Mouse (Mus musculus): ENCODE measurements around the gene Cdk5r1. TPM values are rescaled to one million over a fixed set of nuclear protein-coding genes. Genes with fewer than 3 reads are reported as not detected.

Cdk5r1 gene
- polyA plus RNA-seq, 1 experiment: not detected

GRCm38 (mm10) chr11:80489882-80490196 is 13.0 kb downstream of the Cdk5r1 start:
- Histone ChIP-seq H3K27ac (replicated peaks; ENCODE audit: low read depth, low read length) (no peak overlapping the region), H3K4me3 (ENCODE audit: insufficient read depth, low read depth, low read length) (no peak overlapping the region), H3K4me1 (ENCODE audit: control insufficient read depth, insufficient read depth, insufficient read length, low read length) (no peaks in the 10 kb centered on the region)

GRCm38 (mm10) chr11:80490831-80491230 is 14.0 kb downstream of the Cdk5r1 start:
- H3K27ac ChIP-seq (replicated peaks; ENCODE audit: low read depth, low read length): no peak overlapping the region
- no peak overlapping the region for H3K4me3 ChIP-seq (ENCODE audit: insufficient read depth, low read depth, low read length)
- H3K4me1 ChIP-seq (ENCODE audit: control insufficient read depth, insufficient read depth, insufficient read length, low read length): no peaks in the 10 kb centered on the region

- H3K4me3 ChIP-seq (ENCODE audit: insufficient read depth, low read depth, low read length): no peak overlapping the region
- H3K27ac ChIP-seq (replicated peaks; ENCODE audit: low read depth, low read length): no peak overlapping the region
- no peaks in the 10 kb centered on the region for H3K4me1 ChIP-seq (ENCODE audit: control insufficient read depth, insufficient read depth, insufficient read length, low read length)
Measured at GRCm38 (mm10) chr11:80493186-80493585, 16.4 kb downstream of the Cdk5r1 start.

- Histone ChIP-seq H3K4me3 (ENCODE audit: insufficient read depth, low read depth, low read length) (no peak overlapping the region), H3K4me1 (ENCODE audit: control insufficient read depth, insufficient read depth, insufficient read length, low read length) (no peaks in the 10 kb centered on the region), H3K27ac (replicated peaks; ENCODE audit: low read depth, low read length) (no peak overlapping the region)
Measured at GRCm38 (mm10) chr11:80494852-80495251, 18.0 kb downstream of the Cdk5r1 start.

GRCm38 (mm10) chr11:80495972-80496371 is 19.1 kb downstream of the Cdk5r1 start:
- no peak overlapping the region for H3K4me3 ChIP-seq (ENCODE audit: insufficient read depth, low read depth, low read length)
- no peak overlapping the region for H3K27ac ChIP-seq (replicated peaks; ENCODE audit: low read depth, low read length)
- H3K4me1 ChIP-seq (ENCODE audit: control insufficient read depth, insufficient read depth, insufficient read length, low read length): no peaks in the 10 kb centered on the region

GRCm38 (mm10) chr11:80496640-80497039 is 19.8 kb downstream of the Cdk5r1 start:
- no peak overlapping the region for H3K4me3 ChIP-seq (ENCODE audit: insufficient read depth, low read depth, low read length)
- H3K27ac ChIP-seq (replicated peaks; ENCODE audit: low read depth, low read length): no peak overlapping the region
- no peaks in the 10 kb centered on the region for H3K4me1 ChIP-seq (ENCODE audit: control insufficient read depth, insufficient read depth, insufficient read length, low read length)

GRCm38 (mm10) chr11:80497225-80497919 is 20.5 kb downstream of the Cdk5r1 start:
- no peaks in the 10 kb centered on the region for H3K4me1 ChIP-seq (ENCODE audit: control insufficient read depth, insufficient read depth, insufficient read length, low read length)
- no peak overlapping the region for H3K4me3 ChIP-seq (ENCODE audit: insufficient read depth, low read depth, low read length)

GRCm38 (mm10) chr11:80498328-80499070 is 21.7 kb downstream of the Cdk5r1 start:
- no peak overlapping the region for H3K4me3 ChIP-seq (ENCODE audit: insufficient read depth, low read depth, low read length)
- H3K27ac ChIP-seq (replicated peaks; ENCODE audit: low read depth, low read length): no peak overlapping the region
- no peaks in the 10 kb centered on the region for H3K4me1 ChIP-seq (ENCODE audit: control insufficient read depth, insufficient read depth, insufficient read length, low read length)

More at GRCm38 (mm10) chr11:80497225-80497919, 20.5 kb downstream of the Cdk5r1 start:
- no peak overlapping the region for H3K27ac ChIP-seq (replicated peaks; ENCODE audit: low read depth, low read length)

GRCm38 (mm10) chr11:80499550-80499952 is 22.7 kb downstream of the Cdk5r1 start:
- H3K4me1 ChIP-seq (ENCODE audit: control insufficient read depth, insufficient read depth, insufficient read length, low read length): no peaks in the 10 kb centered on the region
- H3K27ac ChIP-seq (replicated peaks; ENCODE audit: low read depth, low read length): no peak overlapping the region

GRCm38 (mm10) chr11:80503281-80503680 is 26.5 kb downstream of the Cdk5r1 start:
- H3K4me3 ChIP-seq (ENCODE audit: insufficient read depth, low read depth, low read length): no peak overlapping the region
- H3K4me1 ChIP-seq (ENCODE audit: control insufficient read depth, insufficient read depth, insufficient read length, low read length): no peaks in the 10 kb centered on the region; the same call in 1 of the 2 replicates
- H3K27ac ChIP-seq (replicated peaks; ENCODE audit: low read depth, low read length): no peak overlapping the region

More at GRCm38 (mm10) chr11:80499550-80499952, 22.7 kb downstream of the Cdk5r1 start:
- no peak overlapping the region for H3K4me3 ChIP-seq (ENCODE audit: insufficient read depth, low read depth, low read length)

- Histone ChIP-seq H3K4me1 (ENCODE audit: control insufficient read depth, insufficient read depth, insufficient read length, low read length) (no peaks in the 10 kb centered on the region; the same call in 1 of the 2 replicates), H3K27ac (replicated peaks; ENCODE audit: low read depth, low read length) (no peak overlapping the region), H3K4me3 (ENCODE audit: insufficient read depth, low read depth, low read length) (no peak overlapping the region)
Measured at GRCm38 (mm10) chr11:80503726-80504452, 27.1 kb downstream of the Cdk5r1 start.

GRCm38 (mm10) chr11:80504519-80505385 is 27.9 kb downstream of the Cdk5r1 start:
- H3K4me1 ChIP-seq (ENCODE audit: control insufficient read depth, insufficient read depth, insufficient read length, low read length): no peaks in the 10 kb centered on the region; the same call in 1 of the 2 replicates

GRCm38 (mm10) chr11:80505581-80505980 is 28.8 kb downstream of the Cdk5r1 start:
- H3K27ac ChIP-seq (replicated peaks; ENCODE audit: low read depth, low read length): no peak overlapping the region
- no peak overlapping the region for H3K4me3 ChIP-seq (ENCODE audit: insufficient read depth, low read depth, low read length)
- no peaks in the 10 kb centered on the region; the same call in 1 of the 2 replicates for H3K4me1 ChIP-seq (ENCODE audit: control insufficient read depth, insufficient read depth, insufficient read length, low read length)

More at GRCm38 (mm10) chr11:80504519-80505385, 27.9 kb downstream of the Cdk5r1 start:
- Histone ChIP-seq H3K4me3 (ENCODE audit: insufficient read depth, low read depth, low read length) (no peak overlapping the region), H3K27ac (replicated peaks; ENCODE audit: low read depth, low read length) (no peak overlapping the region)

- no peaks in the 10 kb centered on the region; the same call in 1 of the 2 replicates for H3K4me1 ChIP-seq (ENCODE audit: control insufficient read depth, insufficient read depth, insufficient read length, low read length)
- H3K4me3 ChIP-seq (ENCODE audit: insufficient read depth, low read depth, low read length): no peak overlapping the region
- no peak overlapping the region for H3K27ac ChIP-seq (replicated peaks; ENCODE audit: low read depth, low read length)
Measured at GRCm38 (mm10) chr11:80506483-80506882, 29.7 kb downstream of the Cdk5r1 start.
